Mouse (Mus musculus) large intestine, adult 2 months (tissue): Measurements from ENCODE around the gene Zswim5. TPM values are rescaled to one million over a fixed set of nuclear protein-coding genes. Genes with fewer than 3 reads are reported as not detected.
"Not testable (repeated sequence)": the region's sequence is repeated elsewhere in the genome, so short reads cannot be mapped to it uniquely, and the experiment has no call there.

ENCODE experiments used
- DNase-seq: peaks from one replicate; pipeline ENCODE4 v3.0.0-alpha.2; 2012; ENCODE audit warnings: low read depth, low spot score
- WGBS: fragments of 180-500 bp; shearing (Covaris S2); methylation state at CpG from one replicate; pipeline ENCODE4 v1.1.7; 2018; 5-methylcytosine and 5-hydroxymethylcytosine counted together
- polyA plus RNA-seq: library from polyadenylated mRNA; depleted of rRNA; stranded (reverse); fragments of >200 nt; gene quantifications from 2 replicates; pipeline ENCODE4 v1.2.3, GENCODE M21; 2012; rRNA removed

The Zswim5 gene
- 6.4 and 10.7 TPM in 2 replicates for polyA plus RNA-seq

- whole genome bisulfite sequencing, result under 1% methylated on average over 103 of the region's 104 CpGs
- DNase-seq, result peak; percentile 33
Observed at GRCm38 (mm10) chr4:116876995-116877728, at the start of gene Zswim5. Zswim5 (plus strand) TSS chr4:116877376.

- WGBS, result 1% methylated on average over 4 of the region's 4 CpGs
- no peak for DNase-seq
Observed at GRCm38 (mm10) chr4:116827819-116828218, 49.4 kb upstream of the Zswim5 start.

- no peak for DNase-seq
- WGBS, result 19% methylated on average over 6 of the region's 6 CpGs
Observed at GRCm38 (mm10) chr4:116829364-116830069, 47.7 kb upstream of the Zswim5 start.

GRCm38 (mm10) chr4:116830070-116830368, 47.2 kb upstream of the Zswim5 start:
- no peak for DNase-seq
- 42% methylated on average over 6 of the region's 6 CpGs for WGBS

GRCm38 (mm10) chr4:116838999-116839398, 38.2 kb upstream of the Zswim5 start:
- DNase-seq, result no peak
- WGBS, result 16% methylated on average over 2 of the region's 2 CpGs

- WGBS, result 39% methylated on average over 22 of the region's 29 CpGs
- DNase-seq, result not testable (repeated sequence)
Observed at GRCm38 (mm10) chr4:116840096-116840495, 37.1 kb upstream of the Zswim5 start.

GRCm38 (mm10) chr4:116840841-116841240, 36.3 kb upstream of the Zswim5 start:
- 77% methylated on average over 6 of the region's 6 CpGs for WGBS
- DNase-seq, result no peak

- WGBS, result 93% methylated on average over 3 of the region's 3 CpGs
- no peak for DNase-seq
Observed at GRCm38 (mm10) chr4:116844324-116844723, 32.9 kb upstream of the Zswim5 start.

GRCm38 (mm10) chr4:116849901-116850300, 27.3 kb upstream of the Zswim5 start:
- no peak for DNase-seq
- 82% methylated on average over 3 of the region's 3 CpGs for WGBS

- 60% methylated on average over 2 of the region's 2 CpGs for WGBS
- no peak for DNase-seq
Observed at GRCm38 (mm10) chr4:116854286-116854685, 22.9 kb upstream of the Zswim5 start.

- 87% methylated on average over 10 of the region's 10 CpGs for WGBS
- no peak for DNase-seq
Observed at GRCm38 (mm10) chr4:116857203-116857602, 20.0 kb upstream of the Zswim5 start.

GRCm38 (mm10) chr4:116859711-116860110, 17.5 kb upstream of the Zswim5 start:
- DNase-seq, result no peak
- WGBS, result 29% methylated on average over 5 of the region's 5 CpGs

- DNase-seq, result no peak
- WGBS, result 53% methylated on average over 8 of the region's 8 CpGs
Observed at GRCm38 (mm10) chr4:116862023-116862422, 15.2 kb upstream of the Zswim5 start.

- 67% methylated on average over 3 of the region's 3 CpGs for WGBS
- no peak for DNase-seq
Observed at GRCm38 (mm10) chr4:116869898-116870297, 7.3 kb upstream of the Zswim5 start.

GRCm38 (mm10) chr4:116874595-116874994, 2.6 kb upstream of the Zswim5 start:
- WGBS, result 93% methylated on average over 4 of the region's 4 CpGs
- no peak for DNase-seq

GRCm38 (mm10) chr4:116876630-116876994, 564 bp upstream of the Zswim5 start:
- 2% methylated on average over 15 of the region's 15 CpGs for WGBS
- no peak for DNase-seq

- WGBS, result 3% methylated on average over 53 of the region's 57 CpGs
Observed at GRCm38 (mm10) chr4:116877729-116878321, 649 bp downstream of the Zswim5 start.

GRCm38 (mm10) chr4:116878491-116878890, 1.3 kb downstream of the Zswim5 start:
- no peak for DNase-seq
- 17% methylated on average over 11 of the region's 11 CpGs for WGBS

More at GRCm38 (mm10) chr4:116877729-116878321, 649 bp downstream of the Zswim5 start:
- DNase-seq, result no peak

- DNase-seq, result no peak
Observed at GRCm38 (mm10) chr4:116882679-116883078, 5.5 kb downstream of the Zswim5 start.

GRCm38 (mm10) chr4:116894200-116895080, 17.3 kb downstream of the Zswim5 start:
- 18% methylated on average over 4 of the region's 4 CpGs for WGBS
- DNase-seq, result no peak
